8 mouse cellular contexts compared by ENCODE assay signal in the genomic region with DNA sequence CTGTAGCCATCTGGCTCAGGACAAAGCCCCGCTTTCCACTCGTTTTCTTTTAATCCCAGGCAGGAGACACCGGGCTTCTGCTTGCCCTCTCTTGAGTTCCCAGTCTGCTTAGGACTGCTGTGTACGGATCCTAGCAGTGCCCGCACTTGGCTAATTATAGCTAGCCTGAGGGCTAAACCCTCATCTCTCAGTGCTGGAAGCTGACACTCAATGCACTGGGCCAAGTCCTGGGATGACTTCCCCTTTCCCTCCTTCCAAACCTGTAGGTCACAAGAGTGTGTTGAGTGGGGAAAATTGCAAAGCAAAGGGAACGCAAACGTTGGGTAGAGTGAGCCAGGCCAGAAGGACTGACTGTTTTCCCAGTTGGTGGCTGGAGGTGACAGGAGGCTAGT. TPM values are rescaled to one million over a fixed set of nuclear protein-coding genes. Genes with fewer than 3 reads are reported as not detected.
DNase-seq lines count a peak whose midpoint lies in the region; ATAC-seq and TF ChIP-seq lines count a peak whose summit lies in the region.

Klhl33 (minus strand) TSS at position 134 of the 392 bp plus-strand sequence.

- TF ChIP-seq CTCF in cerebellum, adult 2 months (IDR thresholded peaks at IDR 0.05; ENCODE audit: borderline replicate concordance, insufficient read depth, low read depth, low read length): no peak
- TF ChIP-seq CTCF in gastrocnemius, adult 2 months (IDR thresholded peaks at IDR 0.05): no peak

- intact Hi-C loops in gastrocnemius, adult 2 months (cut with DNase I): loop anchor here (2.0 to 10.0 kb wide), 2 partner anchors 27 to 167 kb away; partner anchors contain the start of genes Apex1 and Osgep

- peak within 1 kb of the TSS; percentile 78 for H3K9ac ChIP-seq in hindbrain, embryonic 15.5 days
- H3K9ac ChIP-seq in midbrain, embryonic 13.5 days (replicated peaks): peak within 1 kb of the TSS; percentile 78

- H3K27me3 ChIP-seq in cerebellum, adult 2 months (ENCODE audit: control insufficient read depth, insufficient read depth, low read length): no peaks in the 10 kb centered on the region
- no peaks in the 10 kb centered on the region for H3K27me3 ChIP-seq in hindbrain, embryonic 15.5 days
- peaks cover 12% of the 10 kb centered on the region; the same call in 1 of the 2 replicates for H3K27me3 ChIP-seq in midbrain, embryonic 13.5 days

- peak; percentile 17 for DNase-seq in NIH3T3 (ENCODE audit: low read depth)
- peak; percentile 68 to 69 for DNase-seq in cerebellum, adult 2 months
- DNase-seq in gastrocnemius, adult 2 months: peak; percentile 78
- DNase-seq in adrenal gland, postnatal 4 days (ENCODE audit: low spot score in 2 of 2): no peak
- no peak for DNase-seq in thymus, postnatal 4 days
- DNase-seq in thymus, postnatal 36 days: no peak

- 8% methylated on average over 7 of the region's 7 CpGs for WGBS in cerebellum, adult 2 months
- 46% methylated on average over 7 of the region's 7 CpGs for WGBS in hindbrain, embryonic 15.5 days
- WGBS in midbrain, embryonic 13.5 days: 44% methylated on average over 7 of the region's 7 CpGs

- H3K27ac ChIP-seq in cerebellum, adult 2 months (ENCODE audit: insufficient read depth, low read length): peak within 1 kb of the TSS; percentile 97
- H3K27ac ChIP-seq in gastrocnemius, adult 2 months: peak within 1 kb of the TSS; percentile 98
- peak within 1 kb of the TSS; percentile 69 for H3K27ac ChIP-seq in hindbrain, embryonic 15.5 days (replicated peaks)
- H3K27ac ChIP-seq in midbrain, embryonic 13.5 days: peak within 1 kb of the TSS; percentile 3; the same call in 1 of the 2 replicates

- TF ChIP-seq POLR2A in cerebellum, adult 2 months (IDR thresholded peaks at IDR 0.05; ENCODE audit: borderline replicate concordance, insufficient read depth, low read length): peak; percentile 18; the same call in 1 of the 2 replicates

- no peak for ATAC-seq in hindbrain, embryonic 15.5 days (ENCODE audit: low FRiP score, low read depth)
- ATAC-seq in midbrain, embryonic 13.5 days: peak; percentile 37

- H3K9me3 ChIP-seq in hindbrain, embryonic 15.5 days: no peaks in the 10 kb centered on the region
- H3K9me3 ChIP-seq in midbrain, embryonic 13.5 days: no peaks in the 10 kb centered on the region

- H3K4me1 ChIP-seq in cerebellum, adult 2 months (ENCODE audit: control insufficient read depth, insufficient read depth, low read length): peaks cover 20% of the 10 kb centered on the region
- H3K4me1 ChIP-seq in hindbrain, embryonic 15.5 days (replicated peaks): peaks cover 18% of the 10 kb centered on the region
- peaks cover 14% of the 10 kb centered on the region for H3K4me1 ChIP-seq in midbrain, embryonic 13.5 days (replicated peaks)

- H3K4me2 ChIP-seq in hindbrain, embryonic 15.5 days: peak within 1 kb of the TSS; percentile 96
- H3K4me2 ChIP-seq in midbrain, embryonic 13.5 days (replicated peaks): peak within 1 kb of the TSS; percentile 90

- H3K36me3 ChIP-seq in hindbrain, embryonic 15.5 days: no peaks in the 10 kb centered on the region
- no peaks in the 10 kb centered on the region for H3K36me3 ChIP-seq in midbrain, embryonic 13.5 days

- H3K4me3 ChIP-seq in cerebellum, adult 2 months (replicated peaks; ENCODE audit: insufficient read depth, low read depth, low read length): peak within 1 kb of the TSS; percentile 76
- H3K4me3 ChIP-seq in gastrocnemius, adult 2 months: peak within 1 kb of the TSS; percentile 85
- peak within 1 kb of the TSS; percentile 56 for H3K4me3 ChIP-seq in hindbrain, embryonic 15.5 days
- peak within 1 kb of the TSS; percentile 52 for H3K4me3 ChIP-seq in midbrain, embryonic 13.5 days (replicated peaks)

RNA-seq across cellular contexts. Expression of gene Klhl33, which starts in this region (rescaled TPM):
- polyA plus RNA-seq in cerebellum, adult 2 months (2012; rRNA removed): 34.1 and 35.4 TPM in 2 replicates
- total RNA-seq in gastrocnemius, adult 2 months (2021): 10 to 100 TPM; 68.8 to 76.8 TPM
- 3.1 and 3.3 TPM in 2 replicates for polyA plus RNA-seq in hindbrain, embryonic 15.5 days (2015; fragmentation: Nextera tagmentation; extraction: Ambion mirVana)
- polyA plus RNA-seq in midbrain, embryonic 13.5 days (2015; fragmentation: Nextera tagmentation; extraction: Ambion mirVana): 0.52 and 0.65 TPM in 2 replicates
- 1 to 10 TPM; 1.4 to 1.7 TPM for total RNA-seq in adrenal gland, postnatal 4 days (2021)

Comparison
In these comparisons a context has a peak if more than half of its experiments do, and no peak if none do; other contexts are left out.
1. RNA of gene Klhl33 (total RNA-seq): 68.8 to 76.8 TPM in gastrocnemius, adult 2 months; 1.4 to 1.7 TPM in adrenal gland, postnatal 4 days; every median in the first group is over 10 times any median in the second.
2. Peak in ATAC-seq, H3K4me3 ChIP-seq, H3K27ac ChIP-seq, H3K9ac ChIP-seq and H3K4me2 ChIP-seq in midbrain, embryonic 13.5 days; RNA of the gene not detected or under 1 TPM.
3. DNase-seq: peak in NIH3T3 (single experiment), cerebellum, adult 2 months (2 of 2) and gastrocnemius, adult 2 months (single experiment); none in adrenal gland, postnatal 4 days (0 of 2), thymus, postnatal 4 days (single experiment) and thymus, postnatal 36 days (0 of 2).
4. H3K27ac ChIP-seq: peak in every context shown above with its lines; median percentile 98 in gastrocnemius, adult 2 months; 97 in cerebellum, adult 2 months; 69 in hindbrain, embryonic 15.5 days; 3 in midbrain, embryonic 13.5 days.
5. Peak in every context shown above with its lines, with median percentiles within 50 percentile points of each other: H3K4me3 ChIP-seq.